Mouse (Mus musculus) ES-E14 (cell line): Measurements from ENCODE around the gene 4930415O20Rik. TPM values are rescaled to one million over a fixed set of nuclear protein-coding genes. Genes with fewer than 3 reads are reported as not detected.

ENCODE experiments used
- DNase-seq: peaks from one replicate; pipeline ENCODE4 v3.0.0-alpha.2; 2013; ENCODE audit warnings: low read depth, low spot score
- H3K27ac ChIP-seq: 2 replicates; pipeline ENCODE4 v1.5.1; 2012; ENCODE audit warnings: low read depth, mild to moderate bottlenecking, low read length, moderate library complexity, mixed read lengths; ENCODE audit not compliant: poor library complexity, insufficient read depth, severe bottlenecking
- H3K36me3 ChIP-seq: 2 replicates; pipeline ENCODE4 v1.6.1; 2012; ENCODE audit warnings: mild to moderate bottlenecking, low read length, moderate library complexity, mixed read lengths; ENCODE audit not compliant: control insufficient read depth, poor library complexity, insufficient read depth, severe bottlenecking
- H3K4me1 ChIP-seq, 2 experiments: fragments of 150-350 bp in 1 of 2; sonication (generic) in 1 of 2; 2 replicates each; pipeline ENCODE4 v1.6.1; 2012; ENCODE audit warnings: low read length in 2 of 2, mild to moderate bottlenecking in 1 of 2, mixed read lengths in 1 of 2; ENCODE audit not compliant: control insufficient read depth in 2 of 2, insufficient read depth in 2 of 2, poor library complexity in 1 of 2
- H3K4me3 ChIP-seq, 2 experiments: fragments of 150-350 bp in 1 of 2; sonication (generic) in 1 of 2; 2 replicates each; pipeline ENCODE4 v1.5.1; 2012; ENCODE audit warnings: low read length in 2 of 2, low read depth in 1 of 2, mild to moderate bottlenecking in 1 of 2, mixed read lengths in 1 of 2; ENCODE audit not compliant: insufficient read depth in 1 of 2, poor library complexity in 1 of 2, severe bottlenecking in 1 of 2
- H3K9ac ChIP-seq: 2 replicates; pipeline ENCODE4 v1.6.1; 2012; ENCODE audit warnings: low read depth, mild to moderate bottlenecking, low read length, mixed read lengths; ENCODE audit not compliant: poor library complexity, insufficient read depth, severe bottlenecking
- H3K9me3 ChIP-seq: fragments of 150-350 bp; sonication (generic); 2 replicates; pipeline ENCODE4 v1.6.1; 2012; ENCODE audit warnings: low read depth, mild to moderate bottlenecking, low read length; ENCODE audit not compliant: control insufficient read depth, insufficient read depth
- CHD2 ChIP-seq: IDR thresholded peaks from 2 replicates; pipeline ENCODE4 v1.6.1; 2014; ENCODE audit warnings: mild to moderate bottlenecking, low read depth, low read length, inconsistent platforms
- HCFC1 ChIP-seq: IDR thresholded peaks from 2 replicates; pipeline ENCODE4 v1.6.1; 2012; ENCODE audit warnings: low read length, inconsistent platforms, borderline replicate concordance; ENCODE audit not compliant: insufficient read depth
- MAFK ChIP-seq: IDR thresholded peaks from 2 replicates; pipeline ENCODE4 v1.6.1; 2014; ENCODE audit warnings: mild to moderate bottlenecking, low read depth, low read length, inconsistent platforms; ENCODE audit not compliant: insufficient read depth
- ZC3H11A ChIP-seq: IDR thresholded peaks from 2 replicates; pipeline ENCODE4 v1.6.1; 2012; ENCODE audit warnings: low read depth, mild to moderate bottlenecking, inconsistent platforms, low read length, borderline replicate concordance
- ZNF384 ChIP-seq: IDR thresholded peaks from 2 replicates; pipeline ENCODE4 v1.6.1; 2012; ENCODE audit warnings: low read depth, low read length, inconsistent platforms
- in situ Hi-C, 2 experiments: fragments of 600-800 bp; cut with MboI; formaldehyde crosslinking; loops; one replicate each; pipeline ENCODE4 v1.15.1; 2025; ENCODE audit warnings: low sequenced_read_pairs in 2 of 2, inconsistent platforms in 1 of 2; ENCODE audit not compliant: unreplicated experiment in 2 of 2
- total RNA-seq: library from RNA; depleted of rRNA; stranded (reverse); fragments of 300-350 nt; gene quantifications from 2 replicates; pipeline ENCODE4 v1.2.3, GENCODE M21; 2012

The 4930415O20Rik gene
- total RNA-seq, 1 experiment, result not detected

DNA sequence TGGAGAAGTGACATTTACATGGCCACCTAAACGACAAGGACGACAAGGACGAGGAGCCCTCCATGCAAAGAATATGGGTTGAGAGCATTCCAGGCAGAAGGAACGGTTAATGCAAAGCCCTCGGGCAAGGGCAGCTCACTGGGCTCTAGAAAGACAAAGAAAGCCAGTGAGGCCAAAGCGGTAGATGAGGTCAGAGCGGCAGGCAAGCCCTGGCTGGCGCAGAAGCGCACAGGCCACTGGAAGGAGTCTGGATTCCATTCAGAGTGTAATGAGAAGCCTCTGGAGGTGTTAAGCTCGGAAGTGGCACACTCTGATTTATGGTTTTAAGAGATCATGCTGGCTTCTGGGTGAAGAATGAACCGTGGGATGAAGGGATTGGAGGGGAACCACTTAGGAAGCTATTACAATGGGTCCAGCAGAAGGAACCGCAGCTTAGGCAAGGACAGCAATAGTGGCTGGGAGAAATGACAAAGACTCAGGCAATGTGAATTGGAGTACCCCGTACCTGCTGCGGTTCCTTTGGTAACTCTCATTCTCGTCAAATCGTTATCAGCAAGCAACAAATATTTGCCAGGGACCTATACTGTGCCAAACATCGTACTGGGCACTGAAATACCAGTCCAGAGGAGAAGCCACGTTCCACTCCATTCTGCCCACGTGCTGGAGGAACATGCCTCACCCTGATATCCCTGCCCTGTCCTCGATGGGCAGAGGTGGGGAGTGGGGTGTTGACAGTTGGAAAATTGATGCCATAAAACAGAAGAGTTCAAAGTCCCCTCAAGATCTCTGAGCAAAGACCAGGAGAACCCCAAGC is 45.8 kb downstream of the 4930415O20Rik start:
- no peaks in the 10 kb centered on the region for H3K36me3 ChIP-seq
- H3K9ac ChIP-seq, result no peak overlapping the region
- no peaks in the 10 kb centered on the region for H3K9me3 ChIP-seq
- H3K27ac ChIP-seq, result no peak overlapping the region
- no peak for DNase-seq
- in situ Hi-C loops, result loop anchor here in 1 of 2 experiments (5.0 kb wide), 1 partner anchor 39 kb away; no protein-coding TSS in a partner anchor
- no peak overlapping the region for H3K4me3 ChIP-seq
- H3K4me1 ChIP-seq, result peaks cover 0 to 5% of the 10 kb centered on the region in 2 experiments; a peak in 1 of 4 replicates
- TF ChIP-seq ZNF384 (no peak), HCFC1 (no peak), ZC3H11A (no peak), CHD2 (no peak), MAFK (no peak)

DNA sequence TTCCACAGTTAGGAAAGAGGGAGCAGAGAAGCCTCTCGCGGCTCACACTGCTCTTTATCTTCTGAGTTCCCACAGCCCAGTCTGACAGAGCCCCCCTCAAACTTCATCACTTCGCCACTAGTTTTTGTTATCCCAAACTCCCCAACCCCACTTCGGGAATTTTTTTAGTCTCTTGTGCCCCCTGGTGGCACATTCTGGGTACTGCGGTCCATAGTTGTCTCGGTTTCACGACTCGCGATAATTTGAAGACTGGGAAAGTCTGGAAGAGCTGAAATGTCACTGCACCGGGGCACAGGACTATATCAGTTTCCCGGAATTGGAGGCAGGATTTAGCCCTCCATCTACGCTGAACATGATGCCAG is 46.4 kb downstream of the 4930415O20Rik start:
- Histone ChIP-seq H3K9ac (0 out of 2 replicates have a peak overlapping the region, but pooled peaks have one; percentile 30), H3K27ac (no peak overlapping the region)

DNA sequence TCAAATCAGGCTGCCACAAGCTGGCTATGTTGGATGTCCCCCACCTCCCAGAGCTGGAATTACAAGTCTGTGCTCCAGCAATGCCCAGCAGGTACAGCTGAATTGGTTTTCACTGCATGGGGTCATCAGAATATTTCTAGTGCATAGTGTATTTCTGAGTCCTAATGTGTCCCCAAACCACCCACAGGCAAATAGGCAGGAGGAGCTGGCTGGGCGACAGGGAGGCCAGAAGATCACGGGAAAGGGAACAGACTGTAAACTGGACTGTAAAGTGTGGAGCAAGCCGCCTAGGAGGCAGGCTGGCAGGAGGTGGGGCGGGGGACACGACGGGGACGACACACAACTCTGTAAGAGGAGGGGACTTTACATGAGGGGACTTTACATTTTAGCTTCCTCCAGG is 51.4 kb downstream of the 4930415O20Rik start:
- Histone ChIP-seq H3K27ac (no peak overlapping the region), H3K9ac (no peak overlapping the region), H3K4me1 (peaks cover 3 to 25% of the 10 kb centered on the region in 2 experiments), H3K36me3 (no peaks in the 10 kb centered on the region), H3K4me3 (no peak overlapping the region; a peak in 1 of 4 replicates), H3K9me3 (no peaks in the 10 kb centered on the region)
- TF ChIP-seq HCFC1 (no peak), CHD2 (no peak), ZNF384 (no peak), MAFK (no peak), ZC3H11A (no peak)
- in situ Hi-C loops, result no loop called here
- no peak for DNase-seq

More for the DNA sequence above, 46.4 kb downstream of the 4930415O20Rik start:
- H3K4me3 ChIP-seq, result no peak overlapping the region
- TF ChIP-seq ZC3H11A (peak; percentile 67; the same call in 1 of the 2 replicates), MAFK (no peak), ZNF384 (0 out of 2 replicates have a peak, but pooled peaks have one; percentile 34), HCFC1 (no peak; the same call in 1 of the 2 replicates), CHD2 (peak; percentile 85)
- H3K36me3 ChIP-seq, result no peaks in the 10 kb centered on the region
- DNase-seq, result peak; percentile 86
- H3K9me3 ChIP-seq, result no peaks in the 10 kb centered on the region
- in situ Hi-C loops, result loop anchor here in 1 of 2 experiments (5.0 kb wide), 1 partner anchor 40 kb away; no protein-coding TSS in a partner anchor
- peaks cover 0 to 8% of the 10 kb centered on the region in 2 experiments; a peak in 3 of 4 replicates for H3K4me1 ChIP-seq

DNA sequence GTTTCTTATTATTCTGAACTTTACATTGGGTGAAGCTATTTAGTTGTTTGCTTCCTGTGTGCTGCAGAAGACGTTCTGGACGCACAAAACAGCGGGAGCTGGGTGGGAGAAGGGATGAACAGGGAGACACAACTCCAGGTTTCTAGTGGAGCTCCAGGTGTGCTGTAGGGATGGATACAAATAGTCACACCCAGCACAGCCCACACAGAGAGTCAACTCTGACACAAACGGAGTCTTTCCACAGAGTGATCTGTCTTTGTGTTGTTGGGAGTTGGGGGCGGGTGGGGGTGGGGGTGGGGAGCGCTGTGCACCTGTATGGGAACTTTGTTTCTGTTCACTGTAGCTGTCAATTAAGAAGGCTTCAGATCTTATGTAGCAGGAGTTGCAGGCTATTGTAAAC is 51.9 kb downstream of the 4930415O20Rik start:
- Histone ChIP-seq H3K36me3 (no peaks in the 10 kb centered on the region), H3K9me3 (no peaks in the 10 kb centered on the region), H3K9ac (no peak overlapping the region), H3K27ac (no peak overlapping the region), H3K4me1 (peaks cover 6 to 25% of the 10 kb centered on the region in 2 experiments), H3K4me3 (no peak overlapping the region)
- DNase-seq, result no peak
- TF ChIP-seq CHD2 (no peak), MAFK (no peak), ZC3H11A (no peak), HCFC1 (no peak), ZNF384 (no peak)
- in situ Hi-C loops, result no loop called here
